Mouse (Mus musculus): ENCODE measurements at regions not wholly inside any gene's neighbourhood (a gene's known extent, or its start where the extent isn't known, plus 50 kb on each side); places are given as distances from the start of the nearest gene placed in this dataset.
A peak's percentile ranks its signal among the peaks of the same experiment; 100 is the strongest.

GRCm38 (mm10) chr10:118761101-118761868 is 108.7 kb downstream of the Dyrk2 start:
- no peak for DNase-seq (ENCODE audit: low spot score in 2 of 2)

DNA sequence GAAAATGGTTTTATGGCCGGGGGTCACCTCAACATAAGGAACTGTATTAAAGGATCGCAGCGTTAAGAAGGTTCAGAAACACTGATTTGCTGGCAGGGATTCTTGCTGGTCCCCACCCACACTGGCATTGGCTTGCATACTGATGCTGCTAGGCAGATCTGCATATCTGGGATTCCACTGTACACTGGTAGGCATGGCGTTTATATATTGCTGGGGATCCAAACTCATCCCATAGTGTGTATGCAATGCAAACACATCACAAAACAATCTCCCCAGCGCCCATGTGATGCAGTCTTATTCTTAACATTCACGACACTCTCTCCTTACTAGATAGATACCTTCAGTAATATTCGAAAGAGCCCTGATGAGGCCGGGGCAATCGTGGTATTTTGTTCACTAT is 105.0 kb downstream of the Dyrk2 start:
- no peak for DNase-seq (ENCODE audit: low spot score in 2 of 2)

- DNase-seq (ENCODE audit: low spot score in 2 of 2): no peak
Measured at GRCm38 (mm10) chr10:118765544-118766441, 104.2 kb downstream of the Dyrk2 start.

DNA sequence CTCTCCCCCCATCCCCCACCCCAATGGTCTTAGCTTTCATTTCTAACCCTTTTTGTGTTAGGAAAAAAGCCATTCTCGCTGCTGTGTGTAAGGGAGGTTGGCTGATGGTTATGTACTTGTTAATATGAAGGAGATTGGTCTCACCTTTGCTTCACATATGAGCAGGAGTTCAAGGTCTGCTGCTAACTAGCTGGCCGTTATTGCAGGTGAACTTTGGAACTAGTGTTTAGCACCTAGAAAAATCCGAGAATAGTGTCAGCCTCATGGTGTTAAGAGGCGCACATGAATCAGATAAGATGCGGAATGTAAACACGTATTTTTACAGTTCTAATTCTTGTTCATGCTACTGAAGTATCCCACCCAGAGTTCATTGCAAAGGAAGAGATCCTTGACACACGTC is 103.2 kb downstream of the Dyrk2 start:
- DNase-seq (ENCODE audit: low spot score in 2 of 2): no peak

GRCm38 (mm10) chr10:118769751-118770150 is 100.3 kb downstream of the Dyrk2 start:
- no peak for DNase-seq (ENCODE audit: low spot score in 2 of 2)

GRCm38 (mm10) chr10:118778656-118779055 is 91.4 kb downstream of the Dyrk2 start:
- DNase-seq (ENCODE audit: low spot score in 2 of 2): no peak

GRCm38 (mm10) chr10:118780831-118781569 is 89.0 kb downstream of the Dyrk2 start:
- DNase-seq (ENCODE audit: low spot score in 2 of 2): no peak

DNA sequence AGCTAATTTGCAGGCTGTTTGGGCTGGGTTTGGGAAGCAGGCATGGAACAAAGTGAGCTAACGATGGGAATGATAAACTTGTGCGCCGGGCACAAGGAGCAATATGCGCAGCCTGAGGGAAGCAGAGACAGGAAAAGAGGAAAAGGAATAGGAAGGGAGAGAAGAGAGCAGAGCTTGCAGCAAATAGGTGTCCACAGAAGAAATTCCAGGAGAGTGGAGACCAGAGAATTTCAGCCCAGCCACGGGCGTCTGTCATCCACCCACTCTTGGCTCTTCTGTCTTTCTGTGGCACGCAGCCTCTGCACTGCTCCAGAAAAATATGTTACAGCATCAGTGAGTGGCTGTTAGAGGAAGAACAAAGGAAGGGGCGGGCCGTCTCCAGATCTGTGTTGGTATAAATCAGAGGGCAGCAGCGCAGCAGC is 88.2 kb downstream of the Dyrk2 start:
- peak in 1 of 2 experiments; percentile 33 for DNase-seq (ENCODE audit: low spot score in 2 of 2)

GRCm38 (mm10) chr10:118782646-118783045 is 87.4 kb downstream of the Dyrk2 start:
- no peak for DNase-seq (ENCODE audit: low spot score in 2 of 2)

GRCm38 (mm10) chr10:118787280-118787690 is 82.7 kb downstream of the Dyrk2 start:
- DNase-seq (ENCODE audit: low spot score in 2 of 2): no peak

- no peak for DNase-seq (ENCODE audit: low spot score in 2 of 2)
Measured at GRCm38 (mm10) chr10:118792352-118793100, 77.5 kb downstream of the Dyrk2 start.

DNA sequence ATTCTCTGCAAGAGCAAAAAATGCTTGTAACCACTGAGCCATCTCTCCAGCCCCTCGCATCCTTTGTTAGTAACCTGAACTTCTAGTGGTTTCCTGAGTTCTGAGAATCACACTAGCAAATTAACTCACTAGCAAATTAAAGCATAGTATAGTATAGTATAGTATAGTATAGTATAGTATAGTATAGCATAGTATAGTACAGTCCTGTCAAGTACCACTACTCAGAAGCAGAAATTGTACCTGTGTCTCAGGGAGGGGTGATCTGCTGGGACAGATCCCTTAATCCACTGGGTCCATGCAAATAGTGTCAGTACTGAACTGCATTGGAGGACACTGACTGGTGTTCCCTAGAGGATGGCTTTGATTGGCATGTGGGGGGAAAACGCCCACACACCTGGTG is 76.2 kb downstream of the Dyrk2 start:
- peak in 1 of 2 experiments; percentile 14 for DNase-seq (ENCODE audit: low spot score in 2 of 2)

- DNase-seq (ENCODE audit: low spot score in 2 of 2): no peak
Measured at GRCm38 (mm10) chr10:118794395-118795060, 75.5 kb downstream of the Dyrk2 start.

- DNase-seq (ENCODE audit: low spot score in 2 of 2): no peak
Measured at GRCm38 (mm10) chr10:118795061-118795407, 75.0 kb downstream of the Dyrk2 start.

DNA sequence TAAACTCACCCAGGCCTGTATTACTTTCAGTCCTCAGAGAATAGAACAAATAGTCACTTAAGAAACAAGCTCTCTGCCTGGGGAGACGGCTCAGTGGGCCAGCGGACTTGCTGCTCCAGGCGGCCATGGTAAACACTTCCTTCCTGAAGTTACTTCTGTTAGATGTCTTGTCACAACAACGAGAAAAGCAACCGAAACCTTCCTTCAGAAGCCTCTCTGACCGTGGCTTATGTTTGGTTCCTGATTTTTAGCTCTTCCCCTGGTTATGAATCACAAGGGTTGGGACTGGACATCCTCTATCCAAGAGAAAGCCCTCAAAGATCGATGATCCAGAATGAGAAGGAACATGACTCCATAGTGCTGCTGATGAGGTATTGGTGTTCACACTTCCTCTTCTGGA is 73.5 kb downstream of the Dyrk2 start:
- DNase-seq (ENCODE audit: low spot score in 2 of 2): no peak

GRCm38 (mm10) chr10:118797256-118797655 is 72.8 kb downstream of the Dyrk2 start:
- no peak for DNase-seq (ENCODE audit: low spot score in 2 of 2)

- no peak for DNase-seq (ENCODE audit: low spot score in 2 of 2)
Measured at GRCm38 (mm10) chr10:118799767-118800166, 70.2 kb downstream of the Dyrk2 start.

GRCm38 (mm10) chr10:118803922-118804557 is 66.0 kb downstream of the Dyrk2 start:
- DNase-seq (ENCODE audit: low spot score in 2 of 2): no peak

GRCm38 (mm10) chr10:118804574-118804973 is 65.4 kb downstream of the Dyrk2 start:
- DNase-seq (ENCODE audit: low spot score in 2 of 2): no peak

Measured in layer of hippocampus, postnatal 10 days (tissue).